Mouse (Mus musculus) ovary, adult 18-20 months (tissue): ENCODE results near the gene Gm17428.
"Not testable (repeated sequence)": the region's sequence is repeated elsewhere in the genome, so short reads cannot be mapped to it uniquely, and the experiment has no call there.

Experiments used
- DNase-seq: peaks from one replicate; pipeline ENCODE4 v3.0.0; 2022; ENCODE audit warnings: low spot score, mixed read lengths

Gene Gm17428

GRCm38 (mm10) chr14:54951587-54951986 is 25.1 kb upstream of the Gm17428 start:
- DNase-seq: no peak

GRCm38 (mm10) chr14:54953664-54954206 is 23.0 kb upstream of the Gm17428 start:
- no peak for DNase-seq

- DNase-seq: no peak
Measured at GRCm38 (mm10) chr14:54954474-54954873, 22.3 kb upstream of the Gm17428 start.

GRCm38 (mm10) chr14:54955481-54955880 is 21.3 kb upstream of the Gm17428 start:
- no peak for DNase-seq

GRCm38 (mm10) chr14:54956533-54956932 is 20.2 kb upstream of the Gm17428 start:
- no peak for DNase-seq

- no peak for DNase-seq
Measured at GRCm38 (mm10) chr14:54958503-54958902, 18.2 kb upstream of the Gm17428 start.

- DNase-seq: no peak
Measured at GRCm38 (mm10) chr14:54959197-54959596, 17.5 kb upstream of the Gm17428 start.

GRCm38 (mm10) chr14:54959853-54960613 is 16.7 kb upstream of the Gm17428 start:
- DNase-seq: not testable (repeated sequence)

GRCm38 (mm10) chr14:54960769-54961168 is 16.0 kb upstream of the Gm17428 start:
- DNase-seq: no peak

- no peak for DNase-seq
Measured at GRCm38 (mm10) chr14:54961487-54961886, 15.2 kb upstream of the Gm17428 start.

- no peak for DNase-seq
Measured at GRCm38 (mm10) chr14:54962714-54963113, 14.0 kb upstream of the Gm17428 start.

- DNase-seq: no peak
Measured at GRCm38 (mm10) chr14:54963727-54964126, 13.0 kb upstream of the Gm17428 start.

GRCm38 (mm10) chr14:54965044-54965443 is 11.7 kb upstream of the Gm17428 start:
- no peak for DNase-seq

- DNase-seq: no peak
Measured at GRCm38 (mm10) chr14:54965631-54966030, 11.1 kb upstream of the Gm17428 start.

- no peak for DNase-seq
Measured at GRCm38 (mm10) chr14:54966320-54966977, 10.3 kb upstream of the Gm17428 start, which contains the start of gene Myh6. Gene Myh6 (minus strand): TSS chr14:54966927.

- no peak for DNase-seq
Measured at GRCm38 (mm10) chr14:54967874-54968273, 8.9 kb upstream of the Gm17428 start.

- DNase-seq: no peak
Measured at GRCm38 (mm10) chr14:54968344-54968743, 8.4 kb upstream of the Gm17428 start.

GRCm38 (mm10) chr14:54972786-54973185 is 3.9 kb upstream of the Gm17428 start:
- not testable (repeated sequence) for DNase-seq

- no peak for DNase-seq
Measured at GRCm38 (mm10) chr14:54974068-54974791, 2.5 kb upstream of the Gm17428 start.

- DNase-seq: no peak
Measured at GRCm38 (mm10) chr14:54978664-54979063, 1.9 kb downstream of the Gm17428 start.

GRCm38 (mm10) chr14:54981934-54982333 is 5.2 kb downstream of the Gm17428 start:
- no peak for DNase-seq

- DNase-seq: not testable (repeated sequence)
Measured at GRCm38 (mm10) chr14:54988350-54988874, 11.7 kb downstream of the Gm17428 start.
